Mouse (Mus musculus) CH12.LX (cell line): ENCODE measurements around the gene Lage3. TPM values are rescaled to one million over a fixed set of nuclear protein-coding genes. Genes with fewer than 3 reads are reported as not detected.
A peak's percentile ranks its signal among the peaks of the same experiment; 100 is the strongest.

Source experiments
- DNase-seq: peaks from one replicate; pipeline ENCODE4 v3.0.0-alpha.2; 2013; ENCODE audit errors: extremely low read depth
- H3K27ac ChIP-seq: 2 replicates; pipeline ENCODE4 v1.5.1; 2012; ENCODE audit warnings: low read depth, mild to moderate bottlenecking, control low read depth, moderate library complexity; ENCODE audit not compliant: insufficient read depth
- H3K27me3 ChIP-seq: replicated peaks from 2 replicates; pipeline ENCODE3; 2012; ENCODE audit warnings: inconsistent platforms
- H3K36me3 ChIP-seq, 2 experiments: replicated peaks in 1 of 2; 2 replicates each; pipeline versions ENCODE3 to v1.6.1; 2012; ENCODE audit warnings: inconsistent platforms in 1 of 2, low read length in 1 of 2, mild to moderate bottlenecking in 1 of 2, mixed read lengths in 1 of 2, moderate library complexity in 1 of 2; ENCODE audit not compliant: control insufficient read depth in 1 of 2, insufficient read depth in 1 of 2
- H3K4me1 ChIP-seq, 2 experiments: 2 replicates each; pipeline ENCODE4 v1.6.1; 2012; ENCODE audit warnings: inconsistent platforms in 1 of 2, moderate library complexity in 1 of 2; ENCODE audit not compliant: insufficient read depth in 2 of 2, control insufficient read depth in 1 of 2
- H3K4me2 ChIP-seq: 2 replicates; pipeline ENCODE4 v1.6.1; 2012; ENCODE audit warnings: low read depth, mild to moderate bottlenecking, control low read depth; ENCODE audit not compliant: poor library complexity, insufficient read depth, severe bottlenecking
- H3K4me3 ChIP-seq, 3 experiments: fragments of 150-350 bp in 1 of 3; sonication (generic) in 1 of 3; replicated peaks in 1 of 3; 2 replicates each; pipeline versions ENCODE3 to v1.5.1; 2011 to 2012; ENCODE audit warnings: low read depth in 2 of 3, low read length in 2 of 3, mild to moderate bottlenecking in 2 of 3, moderate library complexity in 2 of 3, control low read depth in 1 of 3, improper control_type of control experiment in 1 of 3, inconsistent platforms in 1 of 3, mixed read lengths in 1 of 3; ENCODE audit not compliant: poor library complexity in 1 of 3
- H3K79me2 ChIP-seq: replicated peaks from 2 replicates; pipeline ENCODE4 v1.6.1; 2012; ENCODE audit warnings: mild to moderate bottlenecking, moderate library complexity; ENCODE audit not compliant: control insufficient read depth, poor library complexity, insufficient read depth, severe bottlenecking; ENCODE audit errors: extremely low read depth
- H3K9ac ChIP-seq: 2 replicates; pipeline ENCODE4 v1.6.1; 2012; ENCODE audit warnings: low read depth, mild to moderate bottlenecking, control low read depth, moderate library complexity; ENCODE audit not compliant: insufficient read depth
- H3K9me3 ChIP-seq: replicated peaks from 2 replicates; pipeline ENCODE3; 2012; ENCODE audit warnings: low read length, inconsistent platforms, mixed read lengths
- BHLHE40 ChIP-seq: IDR thresholded peaks from 2 replicates; pipeline ENCODE4 v1.6.1; 2011; ENCODE audit warnings: mild to moderate bottlenecking, low read depth, low read length, improper control_type of control experiment
- CHD1 ChIP-seq: IDR thresholded peaks from 2 replicates; pipeline ENCODE4 v1.6.1; 2012; ENCODE audit warnings: low read depth, low read length, improper control_type of control experiment, inconsistent platforms
- CHD2 ChIP-seq: IDR thresholded peaks from 2 replicates; pipeline ENCODE4 v1.6.1; 2011; ENCODE audit warnings: low read length, improper control_type of control experiment
- CTCF ChIP-seq, 2 experiments: IDR thresholded peaks in 1 of 2; conservative IDR thresholded peaks in 1 of 2; 2 replicates each; pipeline ENCODE4 v1.5.1; 2011 to 2012; ENCODE audit warnings: low read depth in 2 of 2, low read length in 2 of 2, improper control_type of control experiment in 1 of 2, inconsistent platforms in 1 of 2, mild to moderate bottlenecking in 1 of 2, moderate library complexity in 1 of 2
- E2F4 ChIP-seq: IDR thresholded peaks from 2 replicates; pipeline ENCODE4 v1.6.1; 2011; ENCODE audit warnings: low read depth, low read length, improper control_type of control experiment; ENCODE audit not compliant: insufficient replicate concordance
- ELF1 ChIP-seq: IDR thresholded peaks from 2 replicates; pipeline ENCODE4 v1.6.1; 2014; ENCODE audit warnings: low read depth, mild to moderate bottlenecking, inconsistent platforms, low read length, improper control_type of control experiment
- EP300 ChIP-seq: IDR thresholded peaks from 2 replicates; pipeline ENCODE4 v1.6.1; 2011; ENCODE audit warnings: low read length, improper control_type of control experiment
- ETS1 ChIP-seq: conservative IDR thresholded peaks from 2 replicates; pipeline ENCODE4 v1.6.1; 2012; ENCODE audit warnings: low read depth, mild to moderate bottlenecking, inconsistent platforms, low read length, improper control_type of control experiment, moderate library complexity
- GABPA ChIP-seq: IDR thresholded peaks from 2 replicates; pipeline ENCODE4 v1.6.1; 2012; ENCODE audit warnings: low read depth, low read length, improper control_type of control experiment, inconsistent platforms; ENCODE audit not compliant: insufficient replicate concordance
- HCFC1 ChIP-seq: IDR thresholded peaks from 2 replicates; pipeline ENCODE4 v1.6.1; 2012; ENCODE audit warnings: low read depth, mild to moderate bottlenecking, inconsistent platforms, low read length, improper control_type of control experiment
- IRF4 ChIP-seq: IDR thresholded peaks from 2 replicates; pipeline ENCODE4 v1.6.1; 2014; ENCODE audit warnings: low read depth, mild to moderate bottlenecking, inconsistent platforms, low read length, improper control_type of control experiment
- JUN ChIP-seq: IDR thresholded peaks from 2 replicates; pipeline ENCODE4 v1.6.1; 2011; ENCODE audit warnings: low read depth, mild to moderate bottlenecking, low read length, improper control_type of control experiment, moderate library complexity; ENCODE audit not compliant: insufficient read depth
- JUND ChIP-seq: conservative IDR thresholded peaks from 2 replicates; pipeline ENCODE4 v1.6.1; 2011; ENCODE audit warnings: low read depth, low read length, improper control_type of control experiment
- MAFK ChIP-seq: IDR thresholded peaks from 2 replicates; pipeline ENCODE4 v1.6.1; 2011; ENCODE audit warnings: low read length, improper control_type of control experiment; ENCODE audit not compliant: insufficient replicate concordance
- MAX ChIP-seq: IDR thresholded peaks from 2 replicates; pipeline ENCODE4 v1.6.1; 2011; ENCODE audit warnings: low read length, improper control_type of control experiment
- MAZ ChIP-seq: IDR thresholded peaks from 2 replicates; pipeline ENCODE4 v1.6.1; 2012; ENCODE audit warnings: low read depth, mild to moderate bottlenecking, inconsistent platforms, low read length, improper control_type of control experiment, moderate library complexity
- MEF2A ChIP-seq: IDR thresholded peaks from 2 replicates; pipeline ENCODE4 v1.6.1; 2014; ENCODE audit warnings: low read depth, mild to moderate bottlenecking, inconsistent platforms, low read length, improper control_type of control experiment, borderline replicate concordance
- MXI1 ChIP-seq: IDR thresholded peaks from 2 replicates; pipeline ENCODE4 v1.6.1; 2011; ENCODE audit warnings: mild to moderate bottlenecking, low read depth, low read length, improper control_type of control experiment
- MYC ChIP-seq: IDR thresholded peaks from 2 replicates; pipeline ENCODE4 v1.6.1; 2011; ENCODE audit warnings: low read depth, mild to moderate bottlenecking, improper control_type of control experiment, low read length
- NELFE ChIP-seq: IDR thresholded peaks from 2 replicates; pipeline ENCODE4 v1.6.1; 2011; ENCODE audit warnings: low read depth, low read length, improper control_type of control experiment
- NRF1 ChIP-seq: IDR thresholded peaks from 2 replicates; pipeline ENCODE4 v1.6.1; 2014; ENCODE audit warnings: low read depth, mild to moderate bottlenecking, inconsistent platforms, low read length, improper control_type of control experiment, moderate library complexity
- PAX5 ChIP-seq: IDR thresholded peaks from 2 replicates; pipeline ENCODE4 v1.6.1; 2012; ENCODE audit warnings: low read length, inconsistent platforms, mixed read lengths
- POLR2A ChIP-seq: IDR thresholded peaks from 2 replicates; pipeline ENCODE4 v1.6.1; 2011; ENCODE audit warnings: low read depth, mild to moderate bottlenecking, improper control_type of control experiment, low read length
- POLR2AphosphoS2 ChIP-seq: IDR thresholded peaks from 2 replicates; pipeline ENCODE4 v1.6.1; 2011; ENCODE audit warnings: low read depth, low read length, improper control_type of control experiment
- RAD21 ChIP-seq: IDR thresholded peaks from 2 replicates; pipeline ENCODE4 v1.6.1; 2011; ENCODE audit warnings: low read depth, mild to moderate bottlenecking, low read length, improper control_type of control experiment, moderate library complexity
- RCOR1 ChIP-seq: conservative IDR thresholded peaks from 2 replicates; pipeline ENCODE4 v1.6.1; 2012; ENCODE audit warnings: low read depth, mild to moderate bottlenecking, inconsistent platforms, low read length, improper control_type of control experiment
- SIN3A ChIP-seq: IDR thresholded peaks from 2 replicates; pipeline ENCODE4 v1.6.1; 2012; ENCODE audit warnings: low read length, improper control_type of control experiment, inconsistent platforms
- SMC3 ChIP-seq: IDR thresholded peaks from 2 replicates; pipeline ENCODE4 v1.6.1; 2011; ENCODE audit warnings: low read depth, low read length, improper control_type of control experiment
- TBP ChIP-seq: conservative IDR thresholded peaks from 2 replicates; pipeline ENCODE4 v1.6.1; 2011; ENCODE audit warnings: low read depth, low read length, improper control_type of control experiment
- TCF12 ChIP-seq: IDR thresholded peaks from 2 replicates; pipeline ENCODE4 v1.6.1; 2014; ENCODE audit warnings: low read depth, mild to moderate bottlenecking, inconsistent platforms, low read length, improper control_type of control experiment
- UBTF ChIP-seq: IDR thresholded peaks from 2 replicates; pipeline ENCODE4 v1.6.1; 2012; ENCODE audit warnings: low read depth, mild to moderate bottlenecking, inconsistent platforms, low read length, improper control_type of control experiment, moderate library complexity
- USF1 ChIP-seq: IDR thresholded peaks from 2 replicates; pipeline ENCODE4 v1.6.1; 2014; ENCODE audit warnings: low read depth, mild to moderate bottlenecking, inconsistent platforms, low read length, improper control_type of control experiment
- USF2 ChIP-seq: conservative IDR thresholded peaks from 2 replicates; pipeline ENCODE4 v1.6.1; 2011; ENCODE audit warnings: low read depth, low read length, improper control_type of control experiment
- ZC3H11A ChIP-seq: IDR thresholded peaks from 2 replicates; pipeline ENCODE4 v1.6.1; 2012; ENCODE audit warnings: low read depth, mild to moderate bottlenecking, inconsistent platforms, low read length, improper control_type of control experiment
- ZKSCAN1 ChIP-seq: IDR thresholded peaks from 2 replicates; pipeline ENCODE4 v1.6.1; 2012; ENCODE audit warnings: low read depth, inconsistent platforms, low read length, improper control_type of control experiment, borderline replicate concordance
- ZNF384 ChIP-seq: IDR thresholded peaks from 2 replicates; pipeline ENCODE4 v1.6.1; 2012; ENCODE audit warnings: low read depth, low read length, improper control_type of control experiment, inconsistent platforms
- dilution Hi-C: fragments of 300-500 bp; cut with MboI; formaldehyde crosslinking; loops from 2 replicates; pipeline ENCODE4 v1.14.3; 2020; ENCODE audit warnings: low sequenced_read_pairs; ENCODE audit not compliant: extremely low pct_unique_long_range_greater_than_20kb, extremely low pct_ligation_motif_present
- in situ Hi-C: fragments of 300-500 bp; cut with MboI; formaldehyde crosslinking; loops from 3 replicates; pipeline ENCODE4 v1.14.3; 2019; ENCODE audit warnings: low sequenced_read_pairs, low pct_ligation_motif_present, low pct_unique_long_range_greater_than_20kb, mixed read lengths
- polyA plus RNA-seq: library from polyadenylated mRNA; unstranded; fragments of >175 nt; gene quantifications from 2 replicates; pipeline ENCODE4 v1.2.1, GENCODE M21; 2012; ENCODE audit warnings: low read depth; ENCODE audit not compliant: insufficient read length
- total RNA-seq, 2 experiments: library from RNA; depleted of rRNA; stranded (reverse); fragments of 300-350 nt in 1 of 2; fragments of >200 nt in 1 of 2; gene quantifications; 2 replicates each; pipeline ENCODE4 v1.2.3; 2012 to 2014

The Lage3 gene
- total and polyA plus RNA-seq, 3 experiments = 57.9 to 118 (median 67.4) TPM

- H3K4me1 ChIP-seq = peaks cover 9 to 26% of the 10 kb centered on the region in 2 experiments; a peak in 2 of 4 replicates
- in situ Hi-C loops = no loop called here
- TF ChIP-seq TCF12 (0 out of 2 replicates have a peak, but pooled peaks have one; percentile 39), MAZ (no peak), ZNF384 (no peak), MEF2A (no peak), ELF1 (no peak), IRF4 (0 out of 2 replicates have a peak, but pooled peaks have one; percentile 14), MAFK (no peak), JUN (no peak), EP300 (no peak), UBTF (no peak), NELFE (peak; percentile 50; the same call in 1 of the 2 replicates), ZC3H11A (no peak), MXI1 (peak; percentile 70), RCOR1 (no peak), NRF1 (no peak), ZKSCAN1 (no peak), GABPA (no peak), CHD2 (no peak), JUND (no peak), USF1 (no peak), USF2 (no peak), CHD1 (peak; percentile 92; the same call in 1 of the 2 replicates), MYC (0 out of 2 replicates have a peak, but pooled peaks have one; percentile 37), BHLHE40 (0 out of 2 replicates have a peak, but pooled peaks have one; percentile 6), POLR2A (peak; percentile 74), POLR2AphosphoS2 (no peak), HCFC1 (peak; percentile 39; the same call in 1 of the 2 replicates), SMC3 (no peak), TBP (peak; percentile 71), E2F4 (no peak), RAD21 (no peak), SIN3A (0 out of 2 replicates have a peak, but pooled peaks have one; percentile 31), ETS1 (no peak; the same call in 1 of the 2 replicates), MAX (0 out of 2 replicates have a peak, but pooled peaks have one; percentile 26), PAX5 (no peak), CTCF (conservative IDR thresholded peaks at IDR 0.05 in 1 of 2, IDR thresholded peaks at IDR 0.05 in 1 of 2; ENCODE audit: low read depth in 2 of 2, low read length in 2 of 2) (no peak)
- TF ChIP-seq, all 38 proteins: peak for 12
- dilution Hi-C loops = no loop called here
- no peaks in the 10 kb centered on the region for H3K9me3 ChIP-seq
- H3K4me3 ChIP-seq = peak within 1 kb of the TSS; percentile 39 to 53 (median 41)
- no peak within 1 kb of the TSS for H3K27ac ChIP-seq
- H3K36me3 ChIP-seq = peaks cover 0 to 15% of the 10 kb centered on the region in 2 experiments
- no peaks in the 10 kb centered on the region; the same call in 1 of the 2 replicates for H3K79me2 ChIP-seq
- no peaks in the 10 kb centered on the region for H3K27me3 ChIP-seq
- H3K9ac ChIP-seq = peak within 1 kb of the TSS; percentile 64
- DNase-seq = peak; percentile 40
- H3K4me2 ChIP-seq = peak within 1 kb of the TSS; percentile 73
Measured at GRCm38 (mm10) chrX:74328725-74329161, 24.7 kb downstream of the Lage3 start, which contains the start of gene Plxna3. Gene Plxna3 (plus strand): TSS chrX:74329066.
